Mouse (Mus musculus): Measurements from ENCODE around the gene Prss32. TPM values are rescaled to one million over a fixed set of nuclear protein-coding genes. Genes with fewer than 3 reads are reported as not detected.
A peak's percentile ranks its signal among the peaks of the same experiment; 100 is the strongest.

Prss32 gene
- total RNA-seq (2021) = under 1 TPM in 1 of 2 experiments, not detected in 1; 0.29 TPM
- long read RNA-seq, experiment 1 = 0 reads
- long read RNA-seq, experiment 2, partial matches to known transcripts = 0 of 1 reads
- long read RNA-seq, experiment 2, other reads (novel, unspliced or antisense) = 0 of 1 reads

- DNase-seq (ENCODE audit: low spot score in 2 of 2) = no peak
Measured at GRCm38 (mm10) chr17:23843812-23844273, at the start of gene Prss32, which contains the start of gene Prss41. TSS of gene Prss32 (plus strand) at chr17:23843855. TSS of gene Prss41 (minus strand) at chr17:23844172.

GRCm38 (mm10) chr17:23795323-23795722, 48.3 kb upstream of the Prss32 start:
- DNase-seq (ENCODE audit: low spot score in 2 of 2) = no peak

GRCm38 (mm10) chr17:23797316-23797715, 46.3 kb upstream of the Prss32 start:
- DNase-seq (ENCODE audit: low spot score in 2 of 2) = no peak

- no peak for DNase-seq (ENCODE audit: low spot score in 2 of 2)
Measured at GRCm38 (mm10) chr17:23801627-23802026, 42.0 kb upstream of the Prss32 start.

GRCm38 (mm10) chr17:23802746-23803365, 40.8 kb upstream of the Prss32 start:
- DNase-seq (ENCODE audit: low spot score in 2 of 2) = peak; percentile 95 to 99

GRCm38 (mm10) chr17:23803366-23804041, 40.2 kb upstream of the Prss32 start:
- DNase-seq (ENCODE audit: low spot score in 2 of 2) = peak in 1 of 2 experiments; percentile 74

- no peak for DNase-seq (ENCODE audit: low spot score in 2 of 2)
Measured at GRCm38 (mm10) chr17:23804426-23805085, 39.1 kb upstream of the Prss32 start.

- DNase-seq (ENCODE audit: low spot score in 2 of 2) = no peak
Measured at GRCm38 (mm10) chr17:23806867-23807266, 36.8 kb upstream of the Prss32 start.

- no peak for DNase-seq (ENCODE audit: low spot score in 2 of 2)
Measured at GRCm38 (mm10) chr17:23807918-23808317, 35.7 kb upstream of the Prss32 start.

GRCm38 (mm10) chr17:23815641-23816040, 28.0 kb upstream of the Prss32 start:
- no peak for DNase-seq (ENCODE audit: low spot score in 2 of 2)

GRCm38 (mm10) chr17:23818579-23818978, 25.1 kb upstream of the Prss32 start:
- DNase-seq (ENCODE audit: low spot score in 2 of 2) = no peak

- DNase-seq (ENCODE audit: low spot score in 2 of 2) = no peak
Measured at GRCm38 (mm10) chr17:23819235-23819634, 24.4 kb upstream of the Prss32 start.

GRCm38 (mm10) chr17:23820731-23821130, 22.9 kb upstream of the Prss32 start:
- DNase-seq (ENCODE audit: low spot score in 2 of 2) = no peak

GRCm38 (mm10) chr17:23822094-23822493, 21.6 kb upstream of the Prss32 start:
- DNase-seq (ENCODE audit: low spot score in 2 of 2) = no peak

GRCm38 (mm10) chr17:23823018-23823417, 20.6 kb upstream of the Prss32 start:
- DNase-seq (ENCODE audit: low spot score in 2 of 2) = no peak

GRCm38 (mm10) chr17:23823614-23824013, 20.0 kb upstream of the Prss32 start:
- no peak for DNase-seq (ENCODE audit: low spot score in 2 of 2)

GRCm38 (mm10) chr17:23825591-23825990, 18.1 kb upstream of the Prss32 start:
- no peak for DNase-seq (ENCODE audit: low spot score in 2 of 2)

GRCm38 (mm10) chr17:23828271-23829001, 15.2 kb upstream of the Prss32 start:
- peak; percentile 50 to 73 for DNase-seq (ENCODE audit: low spot score in 2 of 2)

GRCm38 (mm10) chr17:23829064-23829619, 14.5 kb upstream of the Prss32 start, which contains the start of gene Elob:
TSS of gene Elob (minus strand) at chr17:23829136.
- peak; percentile 88 to 89 for DNase-seq (ENCODE audit: low spot score in 2 of 2)

GRCm38 (mm10) chr17:23831201-23831600, 12.5 kb upstream of the Prss32 start:
- DNase-seq (ENCODE audit: low spot score in 2 of 2) = no peak

All from layer of hippocampus, postnatal 14 days (tissue).